Mouse (Mus musculus) erythroblast, embryonic 14.5 days (primary cell): ENCODE results near the gene Ifrd1. TPM values are rescaled to one million over a fixed set of nuclear protein-coding genes. Genes with fewer than 3 reads are reported as not detected.

Experiments used
- H3K27me3 ChIP-seq: 2 replicates; pipeline ENCODE4 v1.6.1; 2012; ENCODE audit warnings: inconsistent platforms; ENCODE audit not compliant: control insufficient read depth
- H3K36me3 ChIP-seq: 2 replicates; pipeline ENCODE4 v1.6.1; 2012; ENCODE audit warnings: mild to moderate bottlenecking, inconsistent platforms; ENCODE audit not compliant: control insufficient read depth
- H3K4me1 ChIP-seq: 2 replicates; pipeline ENCODE4 v1.6.1; 2012; ENCODE audit warnings: inconsistent platforms; ENCODE audit not compliant: control insufficient read depth
- H3K4me3 ChIP-seq: replicated peaks from 2 replicates; pipeline ENCODE3; 2012; ENCODE audit warnings: moderate library complexity, mild to moderate bottlenecking, inconsistent platforms
- H3K9me3 ChIP-seq: 2 replicates; pipeline ENCODE4 v1.6.1; 2012; ENCODE audit warnings: low read length, inconsistent platforms, mixed read lengths; ENCODE audit not compliant: control insufficient read depth
- GATA1 ChIP-seq: IDR thresholded peaks from 2 replicates; pipeline ENCODE4 v1.6.1; 2012; ENCODE audit warnings: low read length, inconsistent platforms, mixed read lengths
- TAL1 ChIP-seq: IDR thresholded peaks from 3 replicates; pipeline ENCODE4 v1.6.1; 2012; ENCODE audit warnings: low read length, inconsistent platforms, mixed read lengths
- polyA plus RNA-seq: library from polyadenylated mRNA; stranded (reverse); fragments of >175 nt; gene quantifications from 2 replicates; pipeline ENCODE4 v1.2.3, GENCODE M21; 2012

The Ifrd1 gene
- 1.8 and 2.0 TPM in 2 replicates for polyA plus RNA-seq

- Histone ChIP-seq H3K9me3 (no peaks in the 10 kb centered on the region), H3K4me3 (no peak within 1 kb of the TSS), H3K4me1 (peaks cover 26% of the 10 kb centered on the region), H3K36me3 (no peaks in the 10 kb centered on the region), H3K27me3 (no peaks in the 10 kb centered on the region)
- TF ChIP-seq TAL1 (no peak), GATA1 (no peak)
Measured at GRCm38 (mm10) chr12:40248454-40249180, at the start of gene Ifrd1. Gene Ifrd1 (minus strand): TSS chr12:40248504.

DNA sequence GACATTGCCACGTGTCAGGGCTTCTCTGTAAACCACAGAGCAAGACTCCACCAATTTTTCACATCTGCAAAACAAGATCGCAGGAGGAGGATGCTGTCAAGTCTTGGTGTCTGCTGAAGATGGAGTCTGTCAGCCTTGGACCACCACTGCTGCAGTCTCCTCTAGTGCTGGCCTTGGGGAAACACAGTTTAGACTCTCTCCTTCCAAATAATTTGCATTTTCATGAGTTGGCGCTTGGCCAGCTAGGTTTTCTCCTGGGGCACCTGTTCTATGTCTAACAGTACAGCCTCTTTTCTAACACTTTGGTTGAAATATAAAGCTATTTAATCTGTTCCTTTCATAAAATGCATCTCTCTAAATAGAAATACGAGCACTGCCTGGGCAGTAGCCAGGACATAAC lies 38.2 kb upstream of the Ifrd1 start:
- TF ChIP-seq TAL1 (no peak), GATA1 (no peak)
- Histone ChIP-seq H3K4me3 (no peak overlapping the region), H3K4me1 (no peaks in the 10 kb centered on the region), H3K27me3 (no peaks in the 10 kb centered on the region), H3K36me3 (no peaks in the 10 kb centered on the region), H3K9me3 (no peaks in the 10 kb centered on the region; the same call in 1 of the 2 replicates)

DNA sequence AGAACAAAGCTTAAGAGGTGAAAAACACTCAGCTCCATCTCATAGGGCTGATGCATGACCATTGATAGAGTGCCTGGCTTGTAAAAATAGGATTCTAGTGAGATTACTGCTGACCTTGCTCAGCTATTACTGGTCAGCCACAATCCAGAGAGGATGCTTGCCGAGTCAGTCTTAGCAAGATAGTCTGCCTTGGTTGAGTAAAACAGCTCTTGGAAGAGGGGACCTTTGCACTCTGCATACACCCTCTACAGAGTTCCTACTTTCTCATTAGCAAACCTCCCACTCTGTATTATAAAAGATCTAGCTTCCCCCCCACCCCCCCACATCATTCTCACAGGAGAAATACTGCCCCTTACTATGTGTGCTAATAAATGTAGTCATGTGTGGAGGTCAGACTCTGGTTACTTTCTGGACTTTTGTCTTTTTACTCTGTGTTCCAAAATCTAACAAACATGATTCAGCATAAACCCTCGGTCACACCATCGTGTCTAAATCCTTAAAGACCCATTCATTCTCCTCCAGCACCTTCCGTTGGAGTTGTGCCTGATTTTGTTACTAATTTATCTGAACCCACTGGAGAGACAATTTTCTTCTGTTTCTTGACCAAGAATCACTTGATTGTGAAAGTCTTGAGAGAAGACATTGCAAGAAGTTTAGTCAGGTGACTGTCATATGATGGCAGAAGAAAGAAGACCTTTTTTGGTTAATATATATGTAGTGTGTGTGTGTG lies 32.5 kb upstream of the Ifrd1 start:
- Histone ChIP-seq H3K36me3 (no peaks in the 10 kb centered on the region), H3K9me3 (no peaks in the 10 kb centered on the region), H3K4me1 (no peaks in the 10 kb centered on the region), H3K4me3 (no peak overlapping the region), H3K27me3 (no peaks in the 10 kb centered on the region)
- TF ChIP-seq TAL1: no peak
- no peak for TF ChIP-seq GATA1

DNA sequence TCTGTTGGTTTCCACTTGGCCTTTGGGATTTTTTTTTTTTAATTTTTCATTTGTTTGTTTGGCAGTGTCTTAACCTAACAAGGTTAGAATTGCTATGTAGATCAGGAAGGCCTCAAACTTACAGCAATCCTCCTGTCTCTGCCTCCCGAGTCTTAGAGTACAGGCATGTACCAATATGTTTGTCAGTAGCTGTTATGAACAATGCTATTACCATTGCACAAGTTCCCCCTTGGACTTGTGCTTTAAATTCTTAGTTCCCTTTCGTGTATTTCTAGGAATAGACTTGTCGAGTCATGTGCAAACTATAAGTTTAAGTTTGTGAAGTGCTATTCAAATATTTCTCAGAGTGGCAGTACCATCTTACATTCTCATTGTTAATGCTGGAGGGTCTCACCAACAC lies 29.3 kb upstream of the Ifrd1 start:
- TF ChIP-seq GATA1: no peak
- no peak for TF ChIP-seq TAL1
- Histone ChIP-seq H3K4me3 (no peak overlapping the region), H3K27me3 (no peaks in the 10 kb centered on the region), H3K36me3 (no peaks in the 10 kb centered on the region), H3K9me3 (no peaks in the 10 kb centered on the region), H3K4me1 (no peaks in the 10 kb centered on the region)

DNA sequence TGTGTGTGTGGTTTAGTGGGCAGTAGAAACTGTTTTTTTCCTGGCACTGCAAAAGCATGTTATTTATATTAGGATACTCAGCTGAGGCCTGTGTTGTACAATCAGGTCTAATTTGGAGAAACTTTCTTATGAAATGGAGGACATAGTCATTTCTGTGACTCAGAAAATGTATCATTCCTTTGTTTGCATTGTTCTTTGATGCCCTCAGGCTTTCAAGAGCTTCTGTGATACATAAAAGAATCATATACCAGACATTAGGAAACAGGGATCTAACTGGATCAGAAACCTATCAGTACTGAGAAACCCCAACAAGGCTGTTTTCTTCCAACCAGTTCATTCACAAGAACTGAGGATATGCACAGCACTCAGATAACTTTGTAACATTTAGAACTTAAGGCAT lies 26.6 kb upstream of the Ifrd1 start:
- Histone ChIP-seq H3K27me3 (no peaks in the 10 kb centered on the region), H3K9me3 (no peaks in the 10 kb centered on the region), H3K4me1 (no peaks in the 10 kb centered on the region), H3K4me3 (no peak overlapping the region), H3K36me3 (no peaks in the 10 kb centered on the region)
- no peak for TF ChIP-seq GATA1
- TF ChIP-seq TAL1: no peak

DNA sequence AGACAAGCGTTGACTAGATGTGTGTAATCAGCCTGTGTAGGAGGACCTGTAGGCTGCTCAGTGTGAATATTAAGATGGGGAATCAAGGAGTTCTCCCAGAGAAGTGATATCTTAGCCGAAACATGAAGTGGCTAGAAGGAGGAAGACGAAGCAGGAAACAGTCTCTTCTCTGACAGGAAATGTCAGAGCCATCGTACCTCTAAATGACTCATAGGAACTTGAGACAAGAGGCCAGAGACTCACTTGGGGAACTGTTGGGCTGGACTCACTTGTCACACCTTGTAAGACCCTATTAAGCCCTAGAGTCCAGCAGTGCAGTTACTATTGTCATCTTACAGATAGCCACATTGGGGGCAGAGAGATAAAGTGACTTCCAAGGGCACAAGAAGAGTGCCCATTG lies 25.0 kb upstream of the Ifrd1 start:
- no peaks in the 10 kb centered on the region for H3K36me3 ChIP-seq
- no peaks in the 10 kb centered on the region for H3K27me3 ChIP-seq
- no peaks in the 10 kb centered on the region for H3K4me1 ChIP-seq
- H3K9me3 ChIP-seq: no peaks in the 10 kb centered on the region
- TF ChIP-seq GATA1 (no peak), TAL1 (no peak)
- no peak overlapping the region for H3K4me3 ChIP-seq

- no peaks in the 10 kb centered on the region for H3K36me3 ChIP-seq
- H3K9me3 ChIP-seq: no peaks in the 10 kb centered on the region
- H3K4me3 ChIP-seq: no peak overlapping the region
- TF ChIP-seq GATA1 (no peak), TAL1 (no peak)
- H3K27me3 ChIP-seq: no peaks in the 10 kb centered on the region
- H3K4me1 ChIP-seq: no peaks in the 10 kb centered on the region
Measured at GRCm38 (mm10) chr12:40272710-40273109, 24.4 kb upstream of the Ifrd1 start.

GRCm38 (mm10) chr12:40268313-40268712 lies 20.0 kb upstream of the Ifrd1 start:
- Histone ChIP-seq H3K27me3 (no peaks in the 10 kb centered on the region), H3K4me1 (no peaks in the 10 kb centered on the region), H3K4me3 (no peak overlapping the region), H3K36me3 (no peaks in the 10 kb centered on the region), H3K9me3 (no peaks in the 10 kb centered on the region)
- TF ChIP-seq TAL1 (no peak), GATA1 (no peak)

DNA sequence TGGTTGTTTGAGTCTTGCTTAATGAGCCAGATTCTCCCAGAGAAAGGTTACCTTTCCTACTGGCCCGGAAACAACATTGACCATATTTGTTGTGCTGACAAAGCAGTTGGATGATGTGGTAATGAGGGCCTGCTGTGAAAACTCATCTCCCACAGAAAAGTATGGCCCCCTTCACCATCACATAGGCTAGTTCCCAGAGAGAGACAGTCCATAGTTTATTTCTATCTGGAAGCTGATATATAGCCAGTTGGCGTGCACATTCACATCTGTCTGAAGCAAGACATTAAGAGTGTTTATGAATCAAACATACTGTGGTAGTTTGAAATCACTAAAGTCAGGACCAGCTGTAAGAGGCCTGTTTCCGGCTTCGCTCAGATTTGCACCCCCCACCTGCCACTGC lies 15.4 kb upstream of the Ifrd1 start:
- Histone ChIP-seq H3K4me1 (no peaks in the 10 kb centered on the region), H3K9me3 (no peaks in the 10 kb centered on the region), H3K4me3 (no peak overlapping the region), H3K36me3 (no peaks in the 10 kb centered on the region), H3K27me3 (no peaks in the 10 kb centered on the region)
- TF ChIP-seq TAL1 (no peak), GATA1 (no peak)
